Mouse (Mus musculus) bone marrow macrophage, adult 2 months (primary cell): ENCODE measurements around the gene Pla2g4b.

Experiments
- CTCF ChIP-seq: IDR thresholded peaks from 2 replicates; pipeline ENCODE4 v1.5.1; 2012; ENCODE audit warnings: low read depth, mild to moderate bottlenecking, low read length, moderate library complexity
- POLR2A ChIP-seq: IDR thresholded peaks from 2 replicates; pipeline ENCODE4 v1.6.1; 2012; ENCODE audit warnings: mild to moderate bottlenecking, low read depth, low read length, borderline replicate concordance

DNA sequence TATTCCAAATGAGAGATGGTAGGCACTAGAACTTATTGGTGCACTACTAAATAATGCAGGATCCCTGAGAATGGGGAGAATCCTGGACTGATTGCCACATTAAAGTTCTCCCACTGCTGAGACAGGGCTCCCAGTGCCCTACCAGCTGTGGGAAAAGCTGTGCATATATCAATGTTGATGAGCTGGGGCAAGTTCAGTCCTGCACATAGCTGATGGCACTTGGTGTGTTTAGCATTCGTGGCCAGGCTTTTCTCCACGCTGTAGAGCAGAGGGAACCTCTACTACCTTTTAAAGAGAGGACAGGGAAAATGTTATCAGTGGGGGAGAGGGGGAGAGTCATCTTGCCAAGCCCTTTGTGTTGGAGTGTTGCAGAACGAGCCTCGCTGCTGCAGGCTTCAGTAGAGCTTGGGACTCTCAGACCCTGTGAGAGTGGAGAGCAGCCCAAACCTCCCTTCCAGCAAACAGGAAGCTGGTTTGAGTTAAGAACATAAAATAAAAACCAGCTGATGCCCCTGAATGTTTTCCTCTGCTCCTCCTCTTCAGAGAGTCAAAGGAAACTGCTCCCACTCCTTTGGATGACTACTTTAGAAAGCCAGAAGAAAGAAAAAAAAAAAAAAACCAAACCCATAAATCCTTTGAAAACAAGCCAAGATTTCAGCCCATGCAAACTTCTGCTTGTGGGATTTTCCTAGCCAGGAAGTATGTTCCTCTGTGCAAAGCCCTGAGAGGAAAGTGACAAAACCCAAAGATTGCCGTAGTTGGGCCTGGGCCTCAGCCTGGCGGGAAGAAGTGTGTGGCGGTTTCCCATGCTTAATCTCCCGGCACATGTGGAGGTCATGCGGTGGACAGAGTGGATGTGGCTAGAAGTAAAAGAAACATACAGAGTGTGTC, 37.6 kb upstream of the Pla2g4b start:
- no peak for TF ChIP-seq CTCF
- TF ChIP-seq POLR2A: no peak
